Mouse (Mus musculus) CD8-positive naive resting alpha-beta T cell, adult 2 months (primary cell): ENCODE results near the gene Gm47985.
"Not testable (repeated sequence)": the region's sequence is repeated elsewhere in the genome, so short reads cannot be mapped to it uniquely, and the experiment has no call there.

Experiments used
- DNase-seq, 2 experiments: peaks; one replicate each; pipeline ENCODE4 v3.0.0; 2022; ENCODE audit warnings: low read depth in 2 of 2, low spot score in 2 of 2

Gm47985 gene

DNA sequence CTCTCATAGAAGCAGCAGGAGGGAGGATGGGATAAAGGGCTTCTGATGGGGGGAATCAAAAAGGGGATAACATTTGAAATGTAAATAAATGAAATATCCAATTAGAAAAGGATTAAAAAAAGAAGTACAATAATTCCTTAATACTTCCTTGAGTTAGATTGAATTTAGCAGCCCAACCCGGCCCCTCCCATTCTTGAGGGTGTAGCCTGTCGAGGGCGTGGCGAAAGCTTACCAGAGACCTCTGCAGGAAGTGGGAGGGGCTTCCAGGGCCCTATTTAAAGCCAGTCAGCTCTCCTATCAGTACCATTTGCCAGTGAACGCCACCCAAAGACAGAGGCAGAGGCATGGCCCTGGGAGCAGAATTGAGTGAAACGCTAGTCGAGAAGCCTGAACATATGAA, at the start of gene Gm47985:
Gm47985 (plus strand) TSS at position 272 of the 400 bp plus-strand sequence.
- DNase-seq = not testable (repeated sequence)

DNA sequence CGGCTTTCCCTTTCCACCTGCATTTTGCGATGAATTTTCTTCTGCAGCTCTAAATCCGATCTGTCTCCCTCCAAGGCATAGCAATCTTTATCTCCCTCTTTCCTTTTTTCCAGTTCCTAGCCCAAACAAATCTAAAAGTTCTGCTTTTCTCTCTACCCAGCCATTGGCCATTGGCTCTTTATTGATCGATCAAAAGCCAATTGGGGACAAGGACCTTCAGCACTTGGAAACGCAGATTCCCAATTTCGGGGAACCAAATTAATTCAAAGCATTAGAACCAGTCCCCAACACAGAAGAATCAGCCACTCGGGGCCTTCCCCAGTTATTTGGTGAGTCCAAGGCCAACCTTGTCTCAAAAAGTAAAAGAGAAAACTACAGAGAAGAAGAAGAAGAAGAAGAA, 49.7 kb upstream of the Gm47985 start:
- DNase-seq = no peak

DNA sequence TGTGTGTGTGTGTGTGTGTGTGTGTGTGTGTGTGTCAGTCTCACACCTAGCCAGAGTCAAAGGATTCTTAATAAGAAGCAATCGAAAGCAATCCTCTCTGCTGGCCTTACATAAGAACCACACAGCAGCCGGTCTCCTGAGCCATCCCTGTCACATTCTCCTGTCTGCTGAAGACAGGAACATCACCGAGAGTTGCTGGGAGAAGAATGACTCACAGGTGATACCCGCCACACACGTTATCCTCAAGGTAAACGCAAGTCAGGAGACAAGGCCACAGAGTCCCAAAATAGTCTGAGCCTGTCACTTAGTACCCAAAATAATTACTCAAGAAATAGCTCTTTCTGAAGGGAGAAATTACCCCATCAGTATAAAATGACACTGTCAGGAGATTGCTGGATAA, 43.9 kb upstream of the Gm47985 start:
- no peak for DNase-seq

DNA sequence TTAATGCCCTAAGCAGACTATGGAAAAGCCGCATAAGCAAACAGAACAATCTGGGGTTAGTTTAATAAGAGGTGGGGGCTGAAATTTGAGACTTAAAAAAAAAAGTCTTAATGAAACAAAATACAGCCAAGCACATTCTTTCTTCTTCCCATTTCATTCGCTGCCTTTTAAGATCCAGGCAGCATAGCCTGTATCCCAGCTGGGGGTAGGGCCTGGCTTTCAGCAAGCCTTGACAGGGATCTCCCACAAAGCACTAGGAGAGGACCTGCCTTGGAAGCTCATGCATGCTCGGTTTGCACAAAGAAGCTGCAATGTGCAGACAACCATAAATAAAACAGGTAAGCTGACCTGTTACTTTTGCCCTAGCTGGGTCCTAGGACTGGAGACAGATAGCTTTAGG, 41.4 kb upstream of the Gm47985 start:
- no peak for DNase-seq

DNA sequence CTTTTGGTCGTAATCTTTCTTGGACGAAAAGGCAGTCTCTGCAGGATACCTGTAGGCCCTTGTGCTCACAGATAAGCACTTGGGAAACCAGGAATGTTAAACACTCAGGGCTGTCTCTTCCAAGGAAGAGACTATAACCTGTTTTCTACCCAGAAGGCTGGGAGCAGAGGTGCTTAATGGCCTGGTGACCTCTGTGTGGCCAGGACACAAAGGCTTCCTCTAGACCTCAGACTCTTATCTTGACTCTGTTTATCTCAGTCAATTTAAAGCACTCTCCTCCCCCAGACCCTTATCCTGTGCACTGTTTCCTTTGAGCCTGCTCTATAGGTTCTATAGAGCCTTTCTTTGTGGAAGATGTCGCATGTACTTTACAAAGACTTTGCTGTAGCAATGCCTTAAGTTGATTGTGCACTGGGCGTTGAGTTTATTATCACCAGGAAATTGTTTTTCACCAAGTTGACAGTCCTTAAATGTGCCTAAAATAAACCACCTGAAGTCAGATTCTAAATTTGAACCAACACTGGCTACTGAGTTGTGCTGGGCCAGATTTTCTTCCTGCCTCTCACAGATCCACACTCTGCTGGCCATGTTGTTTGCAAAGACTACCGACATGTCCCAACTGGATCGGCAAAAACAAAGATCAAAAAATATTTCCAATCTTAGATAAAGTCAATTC, 37.7 kb upstream of the Gm47985 start:
- DNase-seq = no peak

DNA sequence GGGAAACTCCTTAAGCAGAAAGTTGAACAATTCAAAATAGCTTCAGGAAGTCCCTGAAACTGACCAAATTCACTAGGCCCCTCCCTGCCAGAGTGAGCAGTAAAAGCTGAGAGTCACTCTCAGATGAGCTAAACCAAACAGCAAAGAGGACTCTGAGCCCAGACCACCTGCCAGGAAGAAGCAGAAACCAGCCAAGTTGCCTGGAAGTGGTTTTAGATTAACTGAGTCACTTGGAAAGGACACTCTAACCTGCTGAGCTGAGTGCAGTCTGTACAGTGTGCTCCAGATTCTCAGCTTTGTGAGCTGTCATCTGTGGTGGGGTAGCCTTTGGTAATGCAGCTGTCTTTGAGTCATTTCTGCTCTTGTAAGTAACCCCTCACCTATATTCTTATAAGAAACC, 34.5 kb upstream of the Gm47985 start:
- no peak for DNase-seq

DNA sequence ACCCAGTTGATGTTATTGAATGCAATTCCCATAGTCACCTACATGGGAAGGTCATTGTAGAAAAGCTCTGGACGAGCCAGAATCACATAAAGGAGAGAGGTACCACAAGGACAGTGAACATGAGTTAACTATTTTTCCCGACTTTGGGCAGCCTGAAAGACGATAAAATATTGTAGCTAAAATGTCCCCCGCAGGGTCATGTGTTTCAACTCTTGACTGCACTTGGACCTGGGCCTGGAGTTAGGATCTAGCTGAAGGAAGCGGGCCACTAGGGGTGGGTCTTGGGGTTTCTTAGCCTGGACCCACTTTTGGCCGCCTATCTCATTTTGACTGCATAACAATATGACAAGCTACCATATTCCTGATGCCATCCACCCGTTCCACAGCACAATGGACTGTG, 32.1 kb upstream of the Gm47985 start:
- DNase-seq = no peak

DNA sequence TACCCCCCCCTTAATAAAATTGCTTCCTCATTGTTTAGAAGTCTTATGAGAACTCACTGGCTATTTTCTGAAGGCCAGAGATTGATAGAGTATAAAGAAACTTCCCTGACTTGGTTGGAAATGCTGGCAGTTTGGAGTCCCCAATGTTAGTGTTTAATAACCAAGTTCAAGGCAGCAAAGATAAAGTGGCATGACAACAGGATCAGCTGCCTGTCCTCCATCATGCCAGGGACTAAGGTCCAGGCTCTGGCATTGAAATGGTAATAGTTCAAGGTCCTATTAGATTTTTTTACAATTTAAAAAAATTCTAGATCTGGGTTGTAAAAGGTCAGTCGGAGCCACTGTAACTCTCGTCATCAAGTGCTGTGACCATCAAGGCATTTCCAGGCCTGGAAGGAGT, 31.2 kb upstream of the Gm47985 start:
- no peak for DNase-seq

DNA sequence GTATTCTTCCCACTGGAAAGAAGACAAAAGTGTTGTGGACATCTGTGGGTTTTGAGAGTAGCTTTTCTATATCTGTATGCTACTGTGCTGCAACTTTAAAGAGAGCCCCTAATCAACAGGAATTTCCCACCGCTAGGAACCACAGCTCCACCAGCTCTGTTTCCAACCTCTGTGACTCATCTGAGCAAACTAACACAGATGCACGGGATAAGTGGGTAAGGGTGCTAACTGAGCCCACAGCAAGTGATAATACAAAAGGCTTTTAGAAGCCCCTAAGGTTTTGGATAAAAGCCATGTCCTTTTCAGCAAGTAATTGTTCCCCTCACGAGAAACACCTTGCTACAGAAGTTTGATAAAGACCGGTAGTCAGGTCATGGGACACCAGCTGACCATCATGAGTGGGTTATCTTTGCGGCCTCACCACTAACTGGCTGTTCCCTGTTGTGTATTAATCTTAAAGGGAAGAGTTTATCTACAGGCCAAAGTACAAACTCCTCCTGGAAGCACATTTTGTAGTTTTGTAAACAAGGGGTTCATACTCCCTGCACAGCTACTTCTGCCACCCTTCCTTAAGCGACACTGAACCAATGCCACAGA, 29.2 kb upstream of the Gm47985 start:
- DNase-seq = no peak

DNA sequence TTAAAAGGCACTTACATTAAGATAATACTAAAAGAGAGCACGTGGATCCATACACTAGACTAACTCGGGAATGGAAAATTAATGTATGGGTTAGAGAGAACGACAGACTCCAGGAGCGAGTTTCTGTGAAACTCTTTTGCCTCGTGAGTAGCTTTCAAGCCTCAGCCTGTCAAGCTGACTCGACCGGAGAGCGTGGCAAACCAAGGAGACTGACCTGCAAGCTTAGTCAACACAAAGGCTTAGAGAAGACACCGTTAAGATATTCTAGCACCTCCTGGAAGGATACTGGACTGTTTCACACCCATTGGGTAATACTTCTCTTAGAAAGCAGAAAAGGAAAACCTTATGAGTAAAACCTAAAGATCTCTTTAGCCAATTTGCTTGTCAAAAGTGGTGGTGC, 28.2 kb upstream of the Gm47985 start:
- DNase-seq = not testable (repeated sequence)

DNA sequence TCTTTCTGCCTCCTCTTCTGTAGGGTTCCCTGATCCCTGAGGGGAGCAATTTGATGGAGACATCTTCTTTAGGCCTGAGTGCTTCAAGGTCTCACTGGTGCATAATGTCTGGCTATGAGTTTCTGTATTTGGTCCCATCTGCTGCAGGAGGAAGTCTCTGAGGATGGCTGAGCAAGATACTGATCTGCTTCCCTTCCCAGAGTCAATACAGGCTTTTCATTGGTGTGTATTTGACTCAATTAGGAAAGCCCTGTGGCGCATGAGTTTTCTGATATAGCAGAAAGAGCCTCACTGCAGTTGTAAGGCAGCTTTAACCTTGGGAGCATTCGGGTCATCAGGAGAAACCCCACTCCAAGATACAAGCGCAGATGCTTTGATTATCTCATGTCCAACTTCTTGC, 26.2 kb upstream of the Gm47985 start:
- DNase-seq = no peak

DNA sequence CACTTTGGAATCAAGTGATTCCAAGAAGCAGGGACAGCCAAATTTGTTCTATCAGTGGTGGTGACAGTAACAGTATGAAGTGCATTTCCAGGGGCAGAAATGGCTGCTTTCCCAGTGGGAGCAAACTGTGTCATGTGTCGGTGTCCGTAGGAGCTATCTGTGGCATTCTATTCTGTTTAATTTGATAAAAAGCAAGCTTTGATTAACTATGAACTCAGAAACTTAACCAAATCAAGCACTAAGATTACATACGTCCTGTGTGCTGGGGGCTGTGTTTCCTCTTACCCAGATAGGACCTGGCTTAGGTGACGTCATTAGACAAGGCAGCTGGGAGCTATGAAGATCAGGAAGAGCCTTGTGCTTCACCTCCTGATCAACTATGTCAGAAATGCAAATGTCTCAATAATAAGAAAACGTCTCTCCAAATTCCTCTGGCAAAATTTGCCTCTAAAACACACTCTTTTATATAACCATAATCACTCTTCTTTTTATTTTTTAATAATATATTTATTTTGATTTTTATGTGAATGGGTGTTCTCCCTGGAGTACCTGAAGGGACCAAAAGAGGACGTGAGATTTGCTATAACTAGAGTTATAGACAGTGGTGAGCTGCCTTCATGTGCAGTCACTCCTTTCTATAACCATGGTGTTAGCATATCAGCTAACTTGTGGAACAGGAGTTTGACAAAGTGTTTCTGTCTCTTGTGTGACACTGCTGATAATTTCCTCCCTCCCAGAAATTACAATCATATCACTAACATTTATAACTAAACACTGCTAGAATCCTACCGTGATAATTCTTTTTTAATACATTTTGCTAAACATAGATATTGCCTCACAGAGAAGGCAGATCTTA, 25.3 kb upstream of the Gm47985 start:
- DNase-seq = no peak

DNA sequence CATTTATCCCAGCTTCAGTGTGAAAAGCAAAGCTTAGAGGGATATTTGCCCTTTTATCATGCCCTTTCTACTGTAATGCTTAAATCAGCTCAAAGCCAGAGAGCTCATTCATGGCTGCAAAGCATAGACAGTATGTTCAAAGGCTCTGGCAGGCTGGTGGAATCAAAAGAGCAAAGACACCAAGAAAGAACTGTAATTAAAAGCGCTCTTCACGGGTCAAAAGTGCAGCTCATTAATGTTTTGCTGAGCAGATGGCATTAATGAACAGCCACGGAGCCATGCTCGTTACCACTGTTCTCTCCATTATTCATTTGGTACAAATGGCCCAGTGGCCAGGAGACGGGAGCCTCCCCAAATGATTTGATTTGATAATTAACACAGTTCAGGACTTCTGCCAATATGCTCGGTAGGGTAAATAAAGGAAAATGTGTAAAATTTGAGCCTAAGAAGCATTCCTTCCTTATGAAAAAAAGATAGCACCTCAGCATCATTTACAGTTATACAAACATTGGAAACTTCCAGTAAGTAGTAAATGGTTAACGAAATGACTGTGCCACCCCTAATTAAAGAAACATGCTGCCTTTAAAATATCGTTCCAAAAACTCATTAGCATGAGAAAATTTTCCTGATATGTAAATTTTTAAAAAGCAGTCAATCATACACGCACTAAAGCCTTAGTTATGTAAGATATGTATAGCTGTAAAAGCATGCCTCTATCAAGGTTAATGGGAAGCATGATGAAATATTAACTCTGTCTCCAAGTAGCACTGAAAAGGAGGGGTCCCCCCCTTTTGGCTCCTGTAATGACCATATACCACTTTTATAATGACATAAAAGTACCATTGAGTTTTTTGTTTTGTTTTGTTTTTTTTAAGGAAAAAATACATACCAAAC, 24.1 kb upstream of the Gm47985 start:
- DNase-seq = no peak

DNA sequence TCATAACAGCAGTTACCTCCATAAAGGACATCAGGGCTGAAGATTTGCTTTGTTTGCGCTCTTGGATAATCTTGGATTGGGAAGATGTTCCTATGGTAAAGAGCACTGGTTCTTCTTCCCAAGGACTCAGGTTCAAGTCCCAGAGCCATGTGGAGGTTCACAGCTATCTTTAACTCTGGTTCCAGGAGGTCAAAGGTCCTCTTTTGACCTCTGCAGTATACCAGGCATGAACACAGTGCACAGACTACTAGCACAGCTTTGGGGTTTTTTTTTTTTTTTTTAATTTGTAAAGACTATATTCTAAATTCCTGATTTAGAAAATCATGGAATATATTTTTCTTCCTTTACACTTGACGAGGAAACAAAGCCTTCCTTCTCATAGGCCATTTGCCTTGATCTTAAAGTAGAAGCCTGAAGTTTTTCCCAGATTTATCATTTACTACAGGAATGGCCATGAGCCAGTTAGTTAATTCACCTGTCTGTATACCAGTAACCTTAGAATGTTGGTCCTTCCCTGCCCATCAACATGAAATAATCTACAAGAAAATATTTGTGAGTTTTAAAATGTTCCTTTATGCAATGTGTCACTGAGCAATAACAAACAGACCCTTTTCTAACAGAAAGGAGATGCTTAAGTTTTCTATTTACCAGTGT, 23.4 kb upstream of the Gm47985 start:
- no peak for DNase-seq

DNA sequence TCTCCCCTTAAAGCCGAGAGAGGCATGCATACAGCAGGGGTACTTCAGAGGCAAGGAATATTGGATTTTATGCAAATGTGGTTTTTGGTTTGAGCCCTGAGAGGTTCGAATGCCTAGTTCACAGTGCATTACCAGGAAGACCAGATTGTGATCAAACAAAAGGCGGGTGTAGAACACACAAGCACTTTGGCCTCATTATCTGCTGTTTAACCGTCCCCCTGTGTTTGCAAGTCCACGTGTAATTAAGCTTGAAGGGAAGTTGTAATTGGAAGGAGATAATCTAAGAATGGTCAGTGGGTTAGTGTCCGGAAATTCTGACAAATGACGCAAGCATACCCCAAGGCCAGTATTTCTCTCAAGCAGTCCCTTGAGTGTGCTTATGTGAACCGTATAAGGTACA, 16.3 kb upstream of the Gm47985 start:
- DNase-seq = no peak

DNA sequence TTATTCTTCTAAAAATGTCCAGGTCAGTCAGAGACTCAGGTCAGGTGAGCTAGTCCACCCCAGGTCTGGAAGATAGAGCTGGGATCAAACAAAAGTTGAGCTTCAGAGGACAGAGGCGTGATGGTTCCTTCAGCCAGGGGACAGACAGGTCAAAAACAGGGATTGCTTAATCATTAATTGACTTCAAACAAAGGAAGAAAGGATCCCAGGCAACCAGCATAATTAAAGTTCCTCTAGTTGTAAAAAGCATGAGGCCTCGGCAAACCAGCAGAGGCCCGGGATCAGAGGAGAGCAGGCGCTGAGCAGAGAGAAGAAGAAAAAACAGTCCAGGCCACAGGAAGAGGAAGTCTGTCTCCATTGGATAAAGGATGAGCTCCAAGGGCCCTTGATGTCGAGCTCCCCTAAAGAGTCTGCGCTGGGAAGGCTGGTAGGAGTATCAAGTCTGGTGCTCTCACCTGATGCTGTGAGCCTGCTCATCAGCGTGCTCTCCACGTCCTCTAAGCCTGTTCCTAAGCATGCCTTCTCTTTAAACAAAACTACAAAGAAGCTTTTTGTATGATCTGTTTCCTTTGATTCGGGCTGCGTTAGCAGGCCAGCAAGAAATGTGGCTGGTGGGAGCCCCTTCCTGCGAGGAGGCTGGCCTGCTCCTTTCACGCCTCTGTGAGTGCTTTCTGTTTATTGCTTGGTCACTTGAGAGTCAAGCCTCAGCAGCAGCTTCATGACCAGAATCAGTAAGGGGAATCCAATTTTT, 14.9 kb upstream of the Gm47985 start:
- DNase-seq = peak in 1 of 2 experiments; percentile 2

DNA sequence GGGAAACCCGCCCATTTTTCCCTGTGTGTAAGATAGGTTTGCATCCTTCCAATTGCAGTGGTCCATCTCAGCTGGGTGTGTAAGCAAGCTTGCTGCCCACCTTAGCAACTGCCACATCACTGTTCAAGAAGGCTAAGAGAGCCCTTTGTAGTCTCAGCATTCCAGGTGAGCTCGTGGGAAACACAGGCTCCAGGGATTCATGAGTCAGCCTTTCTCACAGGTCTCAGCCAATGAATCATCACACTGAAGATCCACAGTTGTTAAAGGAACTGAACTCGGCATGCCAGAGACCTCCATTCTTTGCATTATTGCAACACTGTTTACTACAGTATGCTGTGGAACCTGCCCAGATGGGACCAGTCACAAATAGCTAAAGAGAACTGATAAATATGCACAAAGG, 13.7 kb upstream of the Gm47985 start:
- no peak for DNase-seq

DNA sequence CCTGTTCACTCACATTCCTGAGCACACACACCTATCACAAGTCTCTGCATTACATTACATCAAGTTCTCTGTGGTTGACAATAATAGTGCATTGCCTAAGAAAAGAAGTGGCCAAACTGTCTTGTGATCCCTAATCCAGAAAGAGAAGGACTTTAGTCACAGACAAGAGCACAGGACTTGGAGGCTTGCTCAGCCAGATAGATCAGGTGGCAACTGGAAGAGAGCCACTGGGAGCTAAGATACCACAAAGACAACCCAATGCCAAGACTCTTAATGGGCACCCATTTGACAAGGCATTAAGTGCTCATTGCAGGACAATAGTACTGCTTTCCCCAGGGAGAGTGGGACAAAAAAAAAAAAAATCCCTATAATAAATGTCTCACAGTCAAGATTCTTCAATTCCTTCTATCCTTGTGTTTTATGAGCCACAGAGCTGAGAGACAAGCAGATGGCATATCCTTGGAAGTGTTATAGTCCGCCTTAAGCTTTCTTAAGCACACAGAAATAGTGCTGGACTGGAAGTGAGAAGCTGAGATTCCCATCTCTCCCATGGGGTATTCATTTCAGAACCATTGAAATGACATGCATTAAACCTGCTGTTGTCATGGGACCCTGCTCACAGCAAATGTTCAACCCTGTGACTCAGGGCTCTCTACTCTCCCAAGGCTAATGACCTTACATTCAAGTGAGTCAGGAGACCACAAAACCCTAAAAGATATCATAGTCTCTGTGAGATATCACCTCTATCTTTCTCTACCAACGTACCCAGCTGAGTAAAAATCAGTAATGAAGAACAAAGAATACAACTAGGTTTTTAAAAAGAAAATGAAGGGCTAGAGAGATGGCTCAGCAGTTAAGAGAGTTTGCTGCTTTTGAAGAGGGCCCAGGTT, 10.5 kb upstream of the Gm47985 start:
- no peak for DNase-seq
